Mouse (Mus musculus) limb, embryonic 14.5 days (tissue): ENCODE data around the gene Frem2. TPM values are rescaled to one million over a fixed set of nuclear protein-coding genes. Genes with fewer than 3 reads are reported as not detected.

Source experiments
- ATAC-seq: fragments of 200-750 bp; cut with Nextera tagmentation; 2 replicates; pipeline ENCODE4 v1.8.0; 2017; ENCODE audit warnings: low read depth, moderate number of reproducible peaks, moderate TSS enrichment; ENCODE audit not compliant: low FRiP score
- DNase-seq: peaks from one replicate; pipeline ENCODE4 v3.0.0-alpha.2; 2015; ENCODE audit warnings: low spot score
- H3K27ac ChIP-seq: fragments of 300-500 bp; sonication (generic); replicated peaks from 2 replicates; pipeline ENCODE4 v1.5.1; 2014; ENCODE audit warnings: low read depth, mild to moderate bottlenecking, low read length, moderate library complexity, mixed read lengths
- H3K27me3 ChIP-seq: fragments of 300-500 bp; sonication (generic); 2 replicates; pipeline ENCODE4 v1.6.1; 2014; ENCODE audit warnings: low read length, mixed read lengths; ENCODE audit not compliant: control insufficient read depth, insufficient read depth
- H3K36me3 ChIP-seq: fragments of 300-500 bp; sonication (generic); 2 replicates; pipeline ENCODE4 v1.6.1; 2014; ENCODE audit warnings: mild to moderate bottlenecking, low read length, moderate library complexity, mixed read lengths; ENCODE audit not compliant: control insufficient read depth, insufficient read depth
- H3K4me1 ChIP-seq: fragments of 300-500 bp; sonication (generic); 2 replicates; pipeline ENCODE4 v1.6.1; 2014; ENCODE audit warnings: antibody characterized with exemption, low read length, mixed read lengths; ENCODE audit not compliant: control insufficient read depth, insufficient read depth
- H3K4me2 ChIP-seq: fragments of 300-500 bp; sonication (generic); replicated peaks from 2 replicates; pipeline ENCODE4 v1.6.1; 2014; ENCODE audit warnings: low read depth, mild to moderate bottlenecking, low read length, moderate library complexity; ENCODE audit not compliant: severe bottlenecking
- H3K4me3 ChIP-seq: fragments of 300-500 bp; sonication (generic); replicated peaks from 2 replicates; pipeline ENCODE4 v1.5.1; 2014; ENCODE audit warnings: low read length
- H3K9ac ChIP-seq: fragments of 300-500 bp; sonication (generic); 2 replicates; pipeline ENCODE4 v1.6.1; 2014; ENCODE audit warnings: mild to moderate bottlenecking, low read depth, low read length, moderate library complexity; ENCODE audit not compliant: severe bottlenecking
- H3K9me3 ChIP-seq: fragments of 300-500 bp; sonication (generic); 2 replicates; pipeline ENCODE4 v1.6.1; 2016; ENCODE audit warnings: low read length; ENCODE audit not compliant: control insufficient read depth
- POLR2A ChIP-seq: fragments of 200-500 bp; IDR thresholded peaks from 2 replicates; pipeline ENCODE4 v1.8.0; 2012; ENCODE audit warnings: inconsistent platforms, mild to moderate bottlenecking, moderate library complexity, borderline replicate concordance; ENCODE audit not compliant: insufficient read depth, insufficient read length; ENCODE audit errors: extremely low read depth
- WGBS: fragments of 180-500 bp; shearing (Covaris S2); extraction: QIAGEN DNeasy Blood & Tissue Kit; methylation state at CpG from one replicate; pipeline ENCODE4 v1.1.7; 2014; 5-methylcytosine and 5-hydroxymethylcytosine counted together
- polyA plus RNA-seq, 2 experiments: library from polyadenylated mRNA; depleted of rRNA in 1 of 2; stranded (reverse) in 1 of 2; unstranded in 1 of 2; fragments of >200 nt; fragmentation: Nextera tagmentation in 1 of 2; extraction: Ambion mirVana in 1 of 2; gene quantifications; 2 replicates each; pipeline versions ENCODE4 v1.2.1 to v1.2.3; 2012 to 2014

Frem2 gene
- polyA plus RNA-seq, 2 experiments: 10.9 to 15.2 TPM

- ATAC-seq (0 out of 2 replicates have a peak, but pooled peaks have one; percentile 34), DNase-seq (peak; percentile 3)
- Histone ChIP-seq H3K9ac (no peak overlapping the region), H3K4me2 (no peak overlapping the region), H3K9me3 (no peaks in the 10 kb centered on the region), H3K4me1 (peaks cover 5% of the 10 kb centered on the region; the same call in 1 of the 2 replicates), H3K27ac (no peak overlapping the region), H3K4me3 (no peak overlapping the region), H3K36me3 (no peaks in the 10 kb centered on the region), H3K27me3 (no peaks in the 10 kb centered on the region)
- TF ChIP-seq POLR2A: no peak
- 68% methylated on average over 16 of the region's 16 CpGs for WGBS
Measured at GRCm38 (mm10) chr3:53557388-53558214, 99.6 kb downstream of the Frem2 start.

GRCm38 (mm10) chr3:53555031-53555952 lies 101.9 kb downstream of the Frem2 start:
- WGBS: 74% methylated on average over 10 of the region's 10 CpGs
- peaks cover 5% of the 10 kb centered on the region; the same call in 1 of the 2 replicates for H3K4me1 ChIP-seq
- H3K27me3 ChIP-seq: no peaks in the 10 kb centered on the region
- no peak for TF ChIP-seq POLR2A
- no peak overlapping the region for H3K9ac ChIP-seq
- ATAC-seq (no peak), DNase-seq (no peak)
- H3K4me2 ChIP-seq: no peak overlapping the region
- no peaks in the 10 kb centered on the region for H3K36me3 ChIP-seq
- no peaks in the 10 kb centered on the region for H3K9me3 ChIP-seq
- no peak overlapping the region for H3K27ac ChIP-seq
- no peak overlapping the region for H3K4me3 ChIP-seq

- DNase-seq (no peak), ATAC-seq (no peak)
- Histone ChIP-seq H3K36me3 (no peaks in the 10 kb centered on the region), H3K4me2 (no peak overlapping the region), H3K27ac (no peak overlapping the region), H3K4me3 (no peak overlapping the region), H3K4me1 (no peaks in the 10 kb centered on the region), H3K27me3 (no peaks in the 10 kb centered on the region), H3K9ac (no peak overlapping the region), H3K9me3 (no peaks in the 10 kb centered on the region)
- 36% methylated on average over 7 of the region's 7 CpGs for WGBS
- no peak for TF ChIP-seq POLR2A
Measured at GRCm38 (mm10) chr3:53552691-53553090, 104.5 kb downstream of the Frem2 start.

GRCm38 (mm10) chr3:53532091-53532490 lies 125.1 kb downstream of the Frem2 start:
- no peak for TF ChIP-seq POLR2A
- no peaks in the 10 kb centered on the region for H3K4me1 ChIP-seq
- no peaks in the 10 kb centered on the region for H3K9me3 ChIP-seq
- ATAC-seq (no peak), DNase-seq (no peak)
- no peak overlapping the region for H3K27ac ChIP-seq
- 86% methylated on average over 6 of the region's 6 CpGs for WGBS
- no peaks in the 10 kb centered on the region for H3K36me3 ChIP-seq
- no peak overlapping the region for H3K4me2 ChIP-seq
- H3K4me3 ChIP-seq: no peak overlapping the region
- no peak overlapping the region for H3K9ac ChIP-seq
- H3K27me3 ChIP-seq: no peaks in the 10 kb centered on the region

GRCm38 (mm10) chr3:53530305-53530704 lies 126.8 kb downstream of the Frem2 start:
- Histone ChIP-seq H3K27ac (no peak overlapping the region), H3K4me2 (no peak overlapping the region), H3K9ac (no peak overlapping the region), H3K36me3 (no peaks in the 10 kb centered on the region), H3K4me1 (no peaks in the 10 kb centered on the region), H3K27me3 (no peaks in the 10 kb centered on the region), H3K4me3 (no peak overlapping the region), H3K9me3 (no peaks in the 10 kb centered on the region)
- DNase-seq (no peak), ATAC-seq (no peak)
- TF ChIP-seq POLR2A: no peak
- 67% methylated on average over 6 of the region's 6 CpGs for WGBS
